Mouse (Mus musculus): ENCODE results near the gene Ttll1.
"Not testable (repeated sequence)": the region's sequence is repeated elsewhere in the genome, so short reads cannot be mapped to it uniquely, and the experiment has no call there.

Ttll1 gene

GRCm38 (mm10) chr15:83463369-83464082 is 47.2 kb downstream of the Ttll1 start:
- in situ Hi-C loops (cut with MboI, MseI) = no loop called here

GRCm38 (mm10) chr15:83462349-83462748 is 48.3 kb downstream of the Ttll1 start:
- in situ Hi-C loops (cut with MboI, MseI) = not testable (repeated sequence)

GRCm38 (mm10) chr15:83460891-83461290 is 49.8 kb downstream of the Ttll1 start:
- in situ Hi-C loops (cut with MboI, MseI) = no loop called here

- in situ Hi-C loops (cut with MboI, MseI) = no loop called here
Observed at GRCm38 (mm10) chr15:83457541-83457940, 53.2 kb downstream of the Ttll1 start.

GRCm38 (mm10) chr15:83455637-83456036 is 55.1 kb downstream of the Ttll1 start:
- in situ Hi-C loops (cut with MboI, MseI) = no loop called here

- in situ Hi-C loops (cut with MboI, MseI) = no loop called here
Observed at GRCm38 (mm10) chr15:83455034-83455433, 55.7 kb downstream of the Ttll1 start.

- in situ Hi-C loops (cut with MboI, MseI) = no loop called here
Observed at GRCm38 (mm10) chr15:83454419-83454818, 56.3 kb downstream of the Ttll1 start.

- in situ Hi-C loops (cut with MboI, MseI) = no loop called here
Observed at GRCm38 (mm10) chr15:83453879-83454278, 56.8 kb downstream of the Ttll1 start.

GRCm38 (mm10) chr15:83452219-83452760 is 58.4 kb downstream of the Ttll1 start:
- in situ Hi-C loops (cut with MboI, MseI) = no loop called here

GRCm38 (mm10) chr15:83451621-83452210 is 59.0 kb downstream of the Ttll1 start:
- in situ Hi-C loops (cut with MboI, MseI) = no loop called here

GRCm38 (mm10) chr15:83450007-83450406 is 60.7 kb downstream of the Ttll1 start:
- in situ Hi-C loops (cut with MboI, MseI) = no loop called here

GRCm38 (mm10) chr15:83448646-83449045 is 62.0 kb downstream of the Ttll1 start:
- in situ Hi-C loops (cut with MboI, MseI) = no loop called here

- in situ Hi-C loops (cut with MboI, MseI) = no loop called here
Observed at GRCm38 (mm10) chr15:83447791-83448544, 62.7 kb downstream of the Ttll1 start.

- in situ Hi-C loops (cut with MboI, MseI) = no loop called here
Observed at GRCm38 (mm10) chr15:83445908-83446307, 64.8 kb downstream of the Ttll1 start.

GRCm38 (mm10) chr15:83445383-83445782 is 65.3 kb downstream of the Ttll1 start:
- in situ Hi-C loops (cut with MboI, MseI) = no loop called here

- in situ Hi-C loops (cut with MboI, MseI) = no loop called here
Observed at GRCm38 (mm10) chr15:83444425-83444824, 66.3 kb downstream of the Ttll1 start.

GRCm38 (mm10) chr15:83442495-83443037 is 68.1 kb downstream of the Ttll1 start:
- in situ Hi-C loops (cut with MboI, MseI) = no loop called here

- in situ Hi-C loops (cut with MboI, MseI) = no loop called here
Observed at GRCm38 (mm10) chr15:83440726-83441125, 70.0 kb downstream of the Ttll1 start.

GRCm38 (mm10) chr15:83436541-83436940 is 74.2 kb downstream of the Ttll1 start:
- in situ Hi-C loops (cut with MboI, MseI) = no loop called here

GRCm38 (mm10) chr15:83435324-83436090 is 75.2 kb downstream of the Ttll1 start:
- in situ Hi-C loops (cut with MboI, MseI) = no loop called here

GRCm38 (mm10) chr15:83434692-83435091 is 76.0 kb downstream of the Ttll1 start:
- in situ Hi-C loops (cut with MboI, MseI) = loop anchor here in 1 of 2 experiments (5.0 kb wide), 1 partner anchor 58 kb away; no protein-coding TSS in a partner anchor

Data from T-helper 17 cell (primary cell).